Mouse (Mus musculus) hindbrain, embryonic 10.5 days (tissue): ENCODE results near the gene Aldh3b3. TPM values are rescaled to one million over a fixed set of nuclear protein-coding genes. Genes with fewer than 3 reads are reported as not detected.
"Not testable (repeated sequence)": the region's sequence is repeated elsewhere in the genome, so short reads cannot be mapped to it uniquely, and the experiment has no call there.

Experiments used
- DNase-seq: peaks from one replicate; pipeline ENCODE4 v3.0.0-alpha.2; 2017; ENCODE audit warnings: low spot score
- H3K27ac ChIP-seq: fragments of 300-500 bp; sonication (generic); 2 replicates; pipeline ENCODE4 v1.5.1; 2016; ENCODE audit warnings: mild to moderate bottlenecking, moderate library complexity
- H3K27me3 ChIP-seq: fragments of 300-500 bp; sonication (generic); 2 replicates; pipeline ENCODE4 v1.6.1; 2016; ENCODE audit warnings: mild to moderate bottlenecking; ENCODE audit not compliant: poor library complexity, insufficient read depth, severe bottlenecking
- H3K36me3 ChIP-seq: fragments of 300-500 bp; sonication (generic); 2 replicates; pipeline ENCODE4 v1.6.1; 2016; ENCODE audit warnings: mild to moderate bottlenecking, moderate library complexity
- H3K4me1 ChIP-seq: fragments of 300-500 bp; sonication (generic); replicated peaks from 2 replicates; pipeline ENCODE4 v1.6.1; 2016; ENCODE audit warnings: mild to moderate bottlenecking
- H3K4me3 ChIP-seq: fragments of 300-500 bp; sonication (generic); 2 replicates; pipeline ENCODE4 v1.5.1; 2016; ENCODE audit warnings: mild to moderate bottlenecking, moderate library complexity
- H3K9me3 ChIP-seq: fragments of 300-500 bp; sonication (generic); 2 replicates; pipeline ENCODE4 v1.6.1; 2016; ENCODE audit warnings: mild to moderate bottlenecking, moderate library complexity
- WGBS: fragments of 180-500 bp; shearing (Covaris S2); methylation state at CpG from one replicate; pipeline ENCODE4 v1.1.7; 2016; 5-methylcytosine and 5-hydroxymethylcytosine counted together
- polyA plus RNA-seq: library from polyadenylated mRNA; unstranded; fragments of >200 nt; fragmentation: Nextera tagmentation; extraction: Ambion mirVana; gene quantifications from 2 replicates; pipeline ENCODE4 v1.2.1, GENCODE M21; 2016

Aldh3b3 gene
- polyA plus RNA-seq, 1 experiment from 2014 or later, result not detected

DNA sequence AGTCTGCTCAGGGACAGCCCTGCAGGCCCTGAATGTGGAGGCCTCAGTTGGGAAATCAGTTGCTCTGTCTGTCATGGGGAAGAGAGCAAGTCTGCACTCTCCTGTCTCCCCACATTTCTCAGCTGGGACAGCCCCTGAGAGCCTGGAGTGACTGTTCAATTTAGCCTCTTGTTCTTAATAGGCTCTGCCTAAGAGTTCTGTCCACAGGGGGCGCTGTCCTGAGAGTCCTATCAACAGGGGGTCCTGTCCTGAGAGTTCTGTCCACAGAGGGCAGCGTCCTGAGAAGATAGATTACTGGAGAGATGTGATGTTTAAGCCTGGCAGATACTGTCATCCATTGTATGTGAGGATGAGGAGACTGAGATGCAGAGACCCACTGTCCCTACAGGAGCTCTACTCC, 4.0 kb downstream of the Aldh3b3 start:
- DNase-seq, result no peak
- Histone ChIP-seq H3K4me1 (no peaks in the 10 kb centered on the region), H3K9me3 (no peaks in the 10 kb centered on the region), H3K36me3 (no peaks in the 10 kb centered on the region), H3K4me3 (no peak overlapping the region), H3K27me3 (no peaks in the 10 kb centered on the region), H3K27ac (no peak overlapping the region)
- WGBS, result 12% methylated on average over 2 of the region's 2 CpGs

DNA sequence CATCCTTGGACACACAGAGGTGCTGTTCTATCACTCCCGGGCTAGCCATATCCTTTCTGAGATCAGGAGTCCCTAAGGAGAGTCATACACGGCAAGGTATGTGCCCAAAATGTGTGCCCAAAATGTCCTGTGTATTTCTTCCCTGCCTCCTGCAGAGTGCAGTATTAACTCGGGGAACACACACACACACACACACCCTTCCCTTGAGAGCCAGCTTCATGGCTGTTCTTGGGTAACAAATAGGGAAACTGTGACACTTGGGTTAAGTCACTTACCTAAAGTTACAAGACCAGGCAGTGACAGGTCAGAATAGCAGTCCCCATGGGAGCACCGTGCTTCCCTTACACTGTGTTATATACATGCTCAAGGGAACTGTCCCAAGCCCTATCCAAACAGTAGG, 5.6 kb downstream of the Aldh3b3 start:
- WGBS, result 78% methylated on average over 4 of the region's 4 CpGs
- H3K36me3 ChIP-seq, result no peaks in the 10 kb centered on the region
- no peaks in the 10 kb centered on the region for H3K27me3 ChIP-seq
- no peak overlapping the region for H3K4me3 ChIP-seq
- H3K27ac ChIP-seq, result no peak overlapping the region
- peaks cover 6% of the 10 kb centered on the region; the same call in 1 of the 2 replicates for H3K4me1 ChIP-seq
- no peak for DNase-seq
- no peaks in the 10 kb centered on the region for H3K9me3 ChIP-seq

DNA sequence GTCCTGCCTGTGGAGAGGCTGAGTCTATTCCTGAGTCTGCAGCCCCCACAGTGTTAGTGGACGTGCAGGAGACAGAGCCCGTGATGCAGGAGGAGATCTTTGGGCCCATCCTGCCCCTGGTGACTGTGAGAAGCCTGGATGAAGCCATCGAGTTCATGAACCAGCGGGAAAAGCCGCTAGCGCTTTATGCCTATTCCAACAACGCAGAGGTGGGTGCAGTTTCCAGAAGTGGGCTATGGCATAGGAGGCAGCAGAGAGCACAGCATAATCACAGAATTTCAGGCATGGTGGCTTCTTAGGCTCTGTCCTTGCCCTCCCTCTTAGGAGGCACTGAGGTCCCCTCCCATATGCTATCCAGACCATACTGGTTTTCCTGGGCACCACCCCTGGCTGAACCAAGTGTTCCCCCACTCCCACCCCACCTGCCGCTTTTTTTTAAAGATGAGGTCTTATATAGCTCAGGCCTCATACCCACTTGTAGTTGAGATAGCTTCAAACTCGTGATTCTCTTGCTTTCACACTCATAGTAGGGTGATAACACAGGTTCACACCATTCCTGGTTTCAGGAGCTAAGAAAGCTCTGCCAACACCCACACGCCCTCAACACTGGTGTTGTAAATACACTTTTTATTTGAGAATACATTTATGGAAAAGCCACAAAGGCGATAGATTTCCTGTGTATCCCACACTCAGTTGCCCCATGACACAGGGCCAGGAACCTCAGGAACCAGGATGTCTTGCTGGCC, 8.1 kb downstream of the Aldh3b3 start:
- Histone ChIP-seq H3K4me3 (no peak overlapping the region), H3K27me3 (no peaks in the 10 kb centered on the region), H3K9me3 (no peaks in the 10 kb centered on the region), H3K36me3 (no peaks in the 10 kb centered on the region), H3K27ac (no peak overlapping the region), H3K4me1 (peaks cover 12% of the 10 kb centered on the region)
- 74% methylated on average over 11 of the region's 11 CpGs for WGBS
- no peak for DNase-seq

DNA sequence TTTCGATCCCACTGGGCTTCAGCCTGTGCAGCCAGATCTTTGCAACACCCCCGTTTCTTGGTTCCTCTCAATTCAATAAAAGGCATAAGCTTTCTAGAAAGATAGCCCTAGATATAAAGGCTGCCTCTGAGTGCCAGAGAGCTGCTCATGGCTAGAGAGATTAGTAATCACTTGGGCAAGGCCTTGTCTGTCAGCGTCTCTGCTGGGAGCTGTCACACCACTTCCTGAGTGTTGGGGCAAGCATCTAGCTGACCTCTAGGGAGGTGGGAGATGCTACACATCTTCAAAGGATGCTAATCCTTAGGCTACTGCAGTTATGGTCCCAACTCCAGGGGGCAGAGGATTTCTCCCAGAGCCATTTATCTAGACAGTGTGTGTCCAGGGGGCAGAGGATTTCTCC, 8.8 kb downstream of the Aldh3b3 start:
- H3K9me3 ChIP-seq, result no peaks in the 10 kb centered on the region
- H3K36me3 ChIP-seq, result no peaks in the 10 kb centered on the region
- WGBS, result 70% methylated on average over 3 of the region's 3 CpGs
- peaks cover 14% of the 10 kb centered on the region for H3K4me1 ChIP-seq
- no peak for DNase-seq
- no peaks in the 10 kb centered on the region for H3K27me3 ChIP-seq
- no peak overlapping the region for H3K4me3 ChIP-seq
- H3K27ac ChIP-seq, result no peak overlapping the region

DNA sequence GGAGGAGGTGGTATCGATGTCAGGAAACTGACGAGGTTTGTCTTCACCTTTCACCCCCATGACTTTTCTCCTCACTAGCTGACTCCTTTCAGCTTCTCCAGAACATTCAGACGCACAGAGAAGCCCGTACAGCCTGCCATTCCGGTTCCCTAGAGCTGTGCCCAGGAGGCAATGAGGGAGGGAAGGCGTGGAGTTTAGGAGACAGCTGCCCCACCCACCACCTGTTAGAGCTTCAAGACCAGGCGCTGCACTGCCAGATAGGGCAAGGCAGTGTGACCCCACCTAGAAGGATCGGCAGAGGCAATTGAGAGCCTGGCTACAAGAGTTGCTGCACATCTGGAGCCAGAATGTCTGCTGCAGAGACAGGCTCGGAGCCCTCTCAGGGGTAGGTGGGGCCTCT, 13.8 kb downstream of the Aldh3b3 start, which contains the start of gene Aldh3b2:
Gene Aldh3b2 (plus strand): TSS at position 100 of the 400 bp plus-strand sequence.
- 43% methylated on average over 9 of the region's 9 CpGs for WGBS
- H3K9me3 ChIP-seq, result no peaks in the 10 kb centered on the region
- H3K27ac ChIP-seq, result no peak within 1 kb of the TSS
- H3K27me3 ChIP-seq, result no peaks in the 10 kb centered on the region
- no peak within 1 kb of the TSS for H3K4me3 ChIP-seq
- no peak for DNase-seq
- H3K4me1 ChIP-seq, result peaks cover 20% of the 10 kb centered on the region
- H3K36me3 ChIP-seq, result no peaks in the 10 kb centered on the region

DNA sequence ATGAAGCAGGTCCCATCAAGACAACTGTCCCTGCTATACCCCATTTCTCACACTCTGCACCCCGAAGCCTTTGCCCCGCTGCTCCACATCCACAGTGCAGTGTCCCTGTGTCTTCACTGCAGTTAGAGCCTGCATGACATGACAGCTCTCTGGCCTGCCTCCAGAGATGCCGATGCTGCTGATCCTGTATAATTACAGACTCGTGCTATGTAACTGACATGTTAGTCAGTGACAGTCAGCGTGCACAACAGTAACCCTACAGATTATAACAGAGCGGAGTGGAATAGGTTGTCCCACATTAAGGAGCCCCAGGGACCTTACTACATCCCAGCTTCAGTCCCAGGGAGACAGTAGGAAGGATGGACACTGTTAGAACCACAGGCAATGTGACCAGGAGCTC, 16.2 kb downstream of the Aldh3b3 start:
- H3K27me3 ChIP-seq, H3K9me3 ChIP-seq, H3K4me3 ChIP-seq, DNase-seq, H3K27ac ChIP-seq, H3K36me3 ChIP-seq: not testable (repeated sequence)
- H3K4me1 ChIP-seq, result peaks cover 16% of the 10 kb centered on the region
- 91% methylated on average over 6 of the region's 6 CpGs for WGBS

DNA sequence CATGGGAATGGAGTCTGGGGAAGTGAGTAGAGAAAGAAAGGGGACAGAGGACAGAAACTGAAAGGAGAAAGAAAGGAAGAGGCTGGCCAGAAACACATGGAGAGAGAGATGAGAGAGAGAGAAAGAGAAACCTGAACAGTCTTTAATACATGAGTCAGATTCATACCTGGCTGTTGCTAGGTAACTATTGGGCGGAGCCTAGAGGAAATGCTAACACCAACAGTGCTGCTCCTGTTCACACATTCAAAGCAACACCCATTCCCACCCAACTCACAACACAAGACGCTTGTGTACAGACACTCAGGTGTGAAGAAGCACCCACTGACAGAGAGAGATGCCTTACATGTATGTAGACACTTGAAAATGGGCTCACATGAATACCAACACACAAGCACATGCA, 17.4 kb downstream of the Aldh3b3 start:
- H3K4me3 ChIP-seq, result no peak overlapping the region
- H3K27ac ChIP-seq, result no peak overlapping the region
- no peaks in the 10 kb centered on the region for H3K27me3 ChIP-seq
- DNase-seq, result no peak
- no peaks in the 10 kb centered on the region for H3K9me3 ChIP-seq
- H3K36me3 ChIP-seq, result no peaks in the 10 kb centered on the region
- peaks cover 27% of the 10 kb centered on the region for H3K4me1 ChIP-seq
- 75% methylated on average over 2 of the region's 2 CpGs for whole genome bisulfite sequencing

DNA sequence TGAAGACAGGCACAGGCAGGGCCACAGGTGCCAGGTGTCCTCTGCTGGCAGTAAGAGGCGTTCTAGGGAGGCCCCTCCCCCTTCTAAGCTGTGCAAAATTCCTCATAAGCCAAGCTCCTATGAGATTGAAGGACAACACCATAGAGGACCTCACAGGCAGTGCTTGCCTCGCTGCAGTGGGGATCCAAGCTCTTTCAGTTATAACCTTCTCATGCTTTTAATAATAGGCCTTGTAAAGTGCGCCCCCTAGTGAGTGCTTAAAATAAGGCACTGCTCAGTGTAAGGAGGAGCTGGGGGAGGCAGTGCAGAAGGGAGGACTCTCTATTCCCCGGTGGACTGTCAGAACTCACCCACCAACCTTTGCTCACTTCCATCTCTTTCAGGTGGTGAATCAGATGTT, 21.9 kb downstream of the Aldh3b3 start:
- H3K27me3 ChIP-seq, result no peaks in the 10 kb centered on the region
- H3K36me3 ChIP-seq, result no peaks in the 10 kb centered on the region
- peak; percentile 79 for DNase-seq
- H3K4me3 ChIP-seq, result no peak overlapping the region
- H3K9me3 ChIP-seq, result no peaks in the 10 kb centered on the region
- peaks cover 50% of the 10 kb centered on the region for H3K4me1 ChIP-seq
- WGBS, result 25% methylated on average over 4 of the region's 4 CpGs
- peak overlapping the region; percentile 74 for H3K27ac ChIP-seq

DNA sequence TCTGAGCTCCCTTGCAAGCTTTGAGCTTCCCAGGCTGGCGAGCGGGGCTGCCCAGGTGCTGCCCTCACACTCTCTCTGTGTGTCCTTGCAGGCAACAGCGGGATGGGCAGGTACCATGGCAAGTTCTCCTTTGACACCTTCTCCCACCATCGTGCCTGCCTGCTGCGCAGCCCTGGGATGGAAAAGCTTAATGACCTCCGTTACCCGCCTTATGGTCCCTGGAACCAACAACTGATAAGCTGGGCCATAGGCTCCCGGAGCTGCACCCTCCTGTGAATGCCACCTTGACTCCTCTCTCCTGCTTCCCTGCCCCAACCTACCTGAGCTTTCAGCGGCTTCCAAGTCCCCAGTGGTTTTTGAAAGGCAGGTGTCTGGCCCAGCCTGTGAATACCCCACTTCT, 22.5 kb downstream of the Aldh3b3 start:
- Histone ChIP-seq H3K4me3 (no peak overlapping the region), H3K36me3 (no peaks in the 10 kb centered on the region), H3K4me1 (peaks cover 56% of the 10 kb centered on the region), H3K27ac (no peak overlapping the region; the same call in 1 of the 2 replicates), H3K27me3 (no peaks in the 10 kb centered on the region), H3K9me3 (no peaks in the 10 kb centered on the region)
- WGBS, result 80% methylated on average over 9 of the region's 9 CpGs
- DNase-seq, result no peak

DNA sequence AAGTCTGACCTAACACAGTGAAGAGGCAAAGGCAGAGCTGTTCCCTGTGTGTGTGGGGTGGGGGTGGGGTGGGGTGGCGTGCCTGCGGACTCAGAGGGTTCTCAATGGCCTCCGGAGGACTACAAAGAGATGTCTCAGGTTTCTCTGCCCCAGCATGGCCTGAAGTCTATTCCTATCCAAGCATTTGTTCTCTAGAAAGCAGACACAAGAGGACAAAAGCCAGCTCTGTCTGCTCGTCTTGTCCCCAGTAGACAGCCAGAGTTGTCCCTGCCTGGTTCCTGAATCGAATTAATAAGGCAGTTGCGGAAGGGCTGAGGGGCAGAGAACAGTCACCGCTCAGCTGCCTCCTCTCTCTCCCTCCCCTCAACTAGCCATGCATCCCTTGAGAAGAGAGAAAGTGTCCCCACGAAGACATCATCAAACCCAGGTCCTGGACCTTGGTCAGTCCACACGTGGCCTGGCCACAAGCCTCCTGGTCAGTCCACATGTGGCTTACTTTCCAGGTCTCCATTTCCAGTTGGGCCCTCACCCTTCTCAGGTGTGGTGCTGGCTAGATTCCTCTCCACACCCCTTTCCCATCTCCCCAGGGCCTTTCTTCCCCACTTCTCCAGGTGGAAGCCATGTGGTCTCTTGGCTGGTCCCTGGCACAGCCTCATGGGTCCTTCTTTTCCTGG, 25.2 kb downstream of the Aldh3b3 start:
- H3K27me3 ChIP-seq, result no peaks in the 10 kb centered on the region
- H3K4me3 ChIP-seq, result 0 out of 2 replicates have a peak overlapping the region, but pooled peaks have one; percentile 9
- 23% methylated on average over 9 of the region's 9 CpGs for WGBS
- peaks cover 2% of the 10 kb centered on the region for H3K9me3 ChIP-seq
- DNase-seq, result peak; percentile 44
- peak overlapping the region; percentile 86 for H3K27ac ChIP-seq
- H3K4me1 ChIP-seq, result peaks cover 64% of the 10 kb centered on the region
- no peaks in the 10 kb centered on the region for H3K36me3 ChIP-seq

DNA sequence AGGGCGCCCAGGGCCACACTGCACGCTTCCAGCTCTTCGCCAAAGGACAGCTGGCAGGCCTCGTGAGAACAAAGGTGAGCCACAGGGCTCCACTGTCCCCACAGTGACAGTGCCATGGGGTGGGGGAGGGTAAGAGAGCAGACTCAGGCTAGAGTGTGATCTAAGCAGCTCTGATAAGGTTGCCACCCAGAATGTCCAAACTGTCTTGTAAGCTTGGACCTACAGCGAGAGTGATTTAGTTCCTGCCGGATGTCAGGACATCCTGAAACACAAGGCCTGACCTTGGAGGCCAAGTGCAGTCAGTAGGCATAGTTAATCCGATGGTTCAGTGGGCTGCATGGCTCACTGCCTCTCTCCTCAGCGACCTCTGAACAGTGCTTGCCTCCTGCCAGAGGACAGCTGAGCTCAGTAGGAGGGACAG, 26.8 kb downstream of the Aldh3b3 start:
- peaks cover 5% of the 10 kb centered on the region for H3K9me3 ChIP-seq
- peak; percentile 70 for DNase-seq

DNA sequence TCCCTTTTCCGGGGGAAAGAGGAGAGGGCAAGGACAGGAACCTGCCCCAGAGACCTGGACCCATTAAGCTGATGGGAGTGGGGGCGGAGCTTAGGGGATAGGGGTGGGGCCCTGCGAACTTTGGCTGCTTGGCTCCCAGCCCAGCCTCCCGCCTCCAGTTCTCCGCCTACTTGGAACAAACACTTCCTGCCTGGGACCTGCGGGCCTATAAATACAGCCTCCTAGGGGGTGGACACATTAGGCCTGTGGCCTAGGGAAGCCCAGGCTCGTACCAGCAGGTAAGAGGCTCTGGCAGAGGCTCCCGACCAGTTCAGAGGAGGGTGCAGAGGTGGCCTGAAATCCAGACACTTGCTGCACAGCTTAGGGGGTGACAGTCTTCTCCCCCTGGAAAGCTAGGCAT, 27.9 kb downstream of the Aldh3b3 start, which contains the start of gene Acy3:
Gene Acy3 (plus strand): TSS at position 237 of the 400 bp plus-strand sequence.
- DNase-seq, result peak; percentile 44
- Histone ChIP-seq H3K27ac (peak within 1 kb of the TSS; percentile 86), H3K9me3 (peaks cover 5% of the 10 kb centered on the region), H3K4me3 (no peak within 1 kb of the TSS), H3K27me3 (no peaks in the 10 kb centered on the region), H3K4me1 (peaks cover 58% of the 10 kb centered on the region), H3K36me3 (no peaks in the 10 kb centered on the region)
- WGBS, result 22% methylated on average over 8 of the region's 8 CpGs

More for the DNA sequence above, 26.8 kb downstream of the Aldh3b3 start:
- peak overlapping the region; percentile 86 for H3K27ac ChIP-seq
- no peaks in the 10 kb centered on the region for H3K36me3 ChIP-seq
- peaks cover 56% of the 10 kb centered on the region for H3K4me1 ChIP-seq
- H3K27me3 ChIP-seq, result no peaks in the 10 kb centered on the region
- H3K4me3 ChIP-seq, result no peak overlapping the region; the same call in 1 of the 2 replicates
- 16% methylated on average over 8 of the region's 8 CpGs for WGBS

DNA sequence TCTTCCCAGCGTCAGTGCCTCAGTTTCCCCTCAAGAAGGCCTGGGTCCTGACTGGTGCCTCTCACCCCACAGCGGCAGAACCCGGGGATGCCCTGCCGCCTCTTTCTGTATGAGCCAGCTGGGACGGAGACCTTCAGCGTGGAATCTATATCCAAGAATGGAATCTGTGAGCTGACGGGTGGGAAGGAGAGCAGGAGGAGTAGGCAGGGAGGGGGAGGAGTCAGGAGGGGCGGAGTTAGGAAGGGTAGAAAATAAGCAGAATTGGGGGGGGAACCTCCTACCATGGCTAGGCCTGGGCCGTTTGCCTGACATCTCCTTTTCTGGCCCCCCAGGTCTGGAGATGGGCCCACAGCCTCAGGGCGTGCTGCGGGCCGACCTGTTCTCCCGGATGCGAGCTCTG, 29.6 kb downstream of the Aldh3b3 start:
- no peak for DNase-seq
- H3K27me3 ChIP-seq, result 0 out of 2 replicates have a peak, but pooled peaks cover 4% of the 10 kb centered on the region
- WGBS, result 90% methylated on average over 14 of the region's 14 CpGs
- no peak overlapping the region for H3K4me3 ChIP-seq
- H3K4me1 ChIP-seq, result peaks cover 66% of the 10 kb centered on the region
- no peaks in the 10 kb centered on the region for H3K36me3 ChIP-seq
- no peak overlapping the region; the same call in 1 of the 2 replicates for H3K27ac ChIP-seq
- peaks cover 5% of the 10 kb centered on the region for H3K9me3 ChIP-seq
